Mouse (Mus musculus) hindbrain, embryonic 11.5 days (tissue): ENCODE measurements around the gene Atox1. TPM values are rescaled to one million over a fixed set of nuclear protein-coding genes. Genes with fewer than 3 reads are reported as not detected.

Source experiments
- ATAC-seq: fragments of 200-750 bp; cut with Nextera tagmentation; 2 replicates; pipeline ENCODE4 v1.8.0; 2017; ENCODE audit warnings: mild to moderate bottlenecking, moderate TSS enrichment, moderate library complexity; ENCODE audit not compliant: low FRiP score
- DNase-seq: peaks from one replicate; pipeline ENCODE4 v3.0.0-alpha.2; 2015; ENCODE audit warnings: low spot score
- H3K27ac ChIP-seq: fragments of 300-500 bp; sonication (generic); 2 replicates; pipeline ENCODE4 v1.5.1; 2014; ENCODE audit warnings: mild to moderate bottlenecking, low read depth, low read length
- H3K27me3 ChIP-seq: fragments of 300-500 bp; sonication (generic); 2 replicates; pipeline ENCODE4 v1.6.1; 2014; ENCODE audit warnings: mild to moderate bottlenecking, low read length, moderate library complexity, mixed read lengths; ENCODE audit not compliant: control insufficient read depth, insufficient read depth
- H3K36me3 ChIP-seq: fragments of 300-500 bp; sonication (generic); 2 replicates; pipeline ENCODE4 v1.6.1; 2014; ENCODE audit warnings: mild to moderate bottlenecking, low read length, moderate library complexity, mixed read lengths; ENCODE audit not compliant: control insufficient read depth, insufficient read depth
- H3K4me1 ChIP-seq: fragments of 300-500 bp; sonication (generic); replicated peaks from 2 replicates; pipeline ENCODE4 v1.6.1; 2014; ENCODE audit warnings: low read length, mixed read lengths; ENCODE audit not compliant: control insufficient read depth, insufficient read depth
- H3K4me2 ChIP-seq: fragments of 300-500 bp; sonication (generic); replicated peaks from 2 replicates; pipeline ENCODE4 v1.6.1; 2014; ENCODE audit warnings: mild to moderate bottlenecking, low read depth, low read length
- H3K4me3 ChIP-seq: fragments of 300-500 bp; sonication (generic); 2 replicates; pipeline ENCODE4 v1.5.1; 2014; ENCODE audit warnings: low read depth, low read length
- H3K9ac ChIP-seq: fragments of 300-500 bp; sonication (generic); 2 replicates; pipeline ENCODE4 v1.6.1; 2014; ENCODE audit warnings: low read depth, low read length
- H3K9me3 ChIP-seq: fragments of 300-500 bp; sonication (generic); 2 replicates; pipeline ENCODE4 v1.6.1; 2016; ENCODE audit warnings: low read length; ENCODE audit not compliant: control insufficient read depth
- WGBS: fragments of 180-500 bp; shearing (Covaris S2); extraction: QIAGEN DNeasy Blood & Tissue Kit; methylation state at CpG from one replicate; pipeline ENCODE4 v1.1.7; 2014; 5-methylcytosine and 5-hydroxymethylcytosine counted together
- polyA plus RNA-seq: library from polyadenylated mRNA; unstranded; fragments of >200 nt; fragmentation: Nextera tagmentation; extraction: Ambion mirVana; gene quantifications from 2 replicates; pipeline ENCODE4 v1.2.1, GENCODE M21; 2014

The Atox1 gene
- polyA plus RNA-seq, 1 experiment from 2014 or later = 262 TPM

GRCm38 (mm10) chr11:55400863-55401262, 60.2 kb downstream of the Atox1 start:
- WGBS = 92% methylated on average over 2 of the region's 2 CpGs
- H3K4me3 ChIP-seq = no peak overlapping the region

DNA sequence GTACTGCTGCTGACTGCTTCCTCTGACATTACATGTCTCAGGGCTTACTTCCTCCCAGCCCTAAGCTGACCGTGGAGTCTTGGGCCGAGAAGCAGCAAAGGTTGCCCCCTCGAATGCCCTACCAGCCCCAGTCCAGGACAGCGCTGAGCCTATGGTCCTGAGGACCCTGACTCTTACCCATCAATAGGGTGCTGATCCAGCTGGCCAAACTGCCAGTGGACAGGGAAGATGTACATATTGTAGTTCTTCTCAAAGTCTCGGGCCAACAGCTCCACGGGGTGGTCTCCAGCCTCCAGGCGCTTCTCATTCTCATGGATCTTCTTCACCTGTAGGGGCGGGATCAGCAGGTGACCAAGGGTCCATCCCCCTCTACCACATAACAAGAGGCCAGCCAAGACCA, 62.7 kb downstream of the Atox1 start:
- DNase-seq = no peak
- H3K9ac ChIP-seq = no peak overlapping the region
- no peak overlapping the region for H3K4me3 ChIP-seq
- no peak overlapping the region for H3K27ac ChIP-seq
- H3K4me1 ChIP-seq = no peaks in the 10 kb centered on the region
- 0 out of 2 replicates have a peak, but pooled peaks cover 3% of the 10 kb centered on the region for H3K36me3 ChIP-seq
- no peaks in the 10 kb centered on the region for H3K27me3 ChIP-seq
- H3K4me2 ChIP-seq = no peak overlapping the region
- no peaks in the 10 kb centered on the region for H3K9me3 ChIP-seq
- no peak for ATAC-seq
- 93% methylated on average over 8 of the region's 8 CpGs for WGBS

More at GRCm38 (mm10) chr11:55400863-55401262, 60.2 kb downstream of the Atox1 start:
- ATAC-seq (no peak), DNase-seq (no peak)
- H3K36me3 ChIP-seq = 0 out of 2 replicates have a peak, but pooled peaks cover 3% of the 10 kb centered on the region
- H3K4me1 ChIP-seq = no peaks in the 10 kb centered on the region
- H3K4me2 ChIP-seq = no peak overlapping the region
- no peaks in the 10 kb centered on the region for H3K27me3 ChIP-seq
- no peak overlapping the region for H3K27ac ChIP-seq
- H3K9ac ChIP-seq = no peak overlapping the region
- H3K9me3 ChIP-seq = no peaks in the 10 kb centered on the region

GRCm38 (mm10) chr11:55397441-55397840, 63.6 kb downstream of the Atox1 start:
- Histone ChIP-seq H3K9me3 (no peaks in the 10 kb centered on the region), H3K4me2 (no peak overlapping the region), H3K27me3 (no peaks in the 10 kb centered on the region), H3K4me1 (no peaks in the 10 kb centered on the region), H3K27ac (no peak overlapping the region), H3K9ac (no peak overlapping the region), H3K4me3 (no peak overlapping the region), H3K36me3 (0 out of 2 replicates have a peak, but pooled peaks cover 3% of the 10 kb centered on the region)
- ATAC-seq (no peak), DNase-seq (no peak)
- 93% methylated on average over 9 of the region's 9 CpGs for whole genome bisulfite sequencing

DNA sequence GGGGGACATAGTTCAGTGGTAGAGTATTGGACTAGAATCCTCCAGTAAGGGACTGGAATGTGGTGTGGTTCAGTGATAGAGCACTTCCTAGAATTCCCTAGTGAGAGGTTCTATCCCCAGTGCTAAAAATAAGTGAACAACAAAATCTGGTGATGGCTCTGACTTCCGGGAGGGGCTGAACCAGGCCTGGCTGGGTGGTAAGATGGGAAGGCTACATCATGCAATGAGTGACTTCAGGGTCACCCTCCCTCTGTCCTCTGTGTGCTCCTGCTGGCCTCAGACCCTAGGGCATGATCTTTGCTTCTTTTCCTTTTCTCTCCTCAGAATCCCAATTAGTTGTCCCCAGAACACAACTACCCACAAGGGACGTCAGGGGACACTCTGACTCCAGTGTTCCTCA, 64.0 kb downstream of the Atox1 start:
- no peak for DNase-seq
- Histone ChIP-seq H3K4me3 (no peak overlapping the region), H3K4me1 (no peaks in the 10 kb centered on the region), H3K9me3 (no peaks in the 10 kb centered on the region), H3K36me3 (0 out of 2 replicates have a peak, but pooled peaks cover 3% of the 10 kb centered on the region), H3K9ac (no peak overlapping the region), H3K4me2 (no peak overlapping the region), H3K27ac (no peak overlapping the region), H3K27me3 (no peaks in the 10 kb centered on the region)
- no peak for ATAC-seq
- 90% methylated on average over 2 of the region's 2 CpGs for WGBS

Other genes with a start within 250 kb of the Atox1 start
- gene Fat2, start 124.7 kb downstream of the Atox1 start, polyA plus RNA-seq = 0.06 and 0.08 TPM in 2 replicates
- 528 and 573 TPM in 2 replicates for gene Sparc, start 38.1 kb downstream of the Atox1 start, polyA plus RNA-seq
- gene G3bp1, start 8.4 kb upstream of the Atox1 start, polyA plus RNA-seq = 199 and 220 TPM in 2 replicates
- gene Glra1, start 147.0 kb upstream of the Atox1 start, polyA plus RNA-seq = 5.8 and 10.0 TPM in 2 replicates